Mouse (Mus musculus): ENCODE data around the gene Bicc1. TPM values are rescaled to one million over a fixed set of nuclear protein-coding genes. Genes with fewer than 3 reads are reported as not detected.

Bicc1 gene
- polyA plus RNA-seq, 1 experiment from 2014 or later: 19.1 TPM

- Histone ChIP-seq H3K9me3 (ENCODE audit: control insufficient read depth, low read length) (no peaks in the 10 kb centered on the region), H3K27me3 (ENCODE audit: control insufficient read depth, insufficient read depth, low read depth, low read length) (no peaks in the 10 kb centered on the region), H3K9ac (ENCODE audit: low read length) (no peak overlapping the region), H3K4me1 (replicated peaks; ENCODE audit: control insufficient read depth, insufficient read depth, low read length) (peaks cover 9% of the 10 kb centered on the region), H3K36me3 (ENCODE audit: control insufficient read depth, insufficient read depth, low read length) (no peaks in the 10 kb centered on the region), H3K4me2 (ENCODE audit: low read depth, low read length) (no peak overlapping the region), H3K4me3 (ENCODE audit: low read length) (no peak overlapping the region), H3K27ac (ENCODE audit: low read length) (no peak overlapping the region)
- 78% methylated on average over 4 of the region's 4 CpGs for WGBS
- no peak for ATAC-seq (ENCODE audit: low read depth)
Observed at GRCm38 (mm10) chr10:71188681-71189080, 29.2 kb upstream of the Bicc1 start.

GRCm38 (mm10) chr10:71185059-71185458 is 25.6 kb upstream of the Bicc1 start:
- no peaks in the 10 kb centered on the region for H3K27me3 ChIP-seq (ENCODE audit: control insufficient read depth, insufficient read depth, low read depth, low read length)
- 0 out of 2 replicates have a peak, but pooled peaks cover 1% of the 10 kb centered on the region for H3K9me3 ChIP-seq (ENCODE audit: control insufficient read depth, low read length)
- no peaks in the 10 kb centered on the region for H3K36me3 ChIP-seq (ENCODE audit: control insufficient read depth, insufficient read depth, low read length)
- no peak overlapping the region for H3K4me3 ChIP-seq (ENCODE audit: low read length)
- 68% methylated on average over 7 of the region's 7 CpGs for WGBS
- H3K9ac ChIP-seq (ENCODE audit: low read length): no peak overlapping the region
- no peak overlapping the region for H3K27ac ChIP-seq (ENCODE audit: low read length)
- H3K4me2 ChIP-seq (ENCODE audit: low read depth, low read length): no peak overlapping the region
- ATAC-seq (ENCODE audit: low read depth): no peak
- peaks cover 7% of the 10 kb centered on the region; the same call in 1 of the 2 replicates for H3K4me1 ChIP-seq (replicated peaks; ENCODE audit: control insufficient read depth, insufficient read depth, low read length)

GRCm38 (mm10) chr10:71183339-71184031 is 24.0 kb upstream of the Bicc1 start:
- Histone ChIP-seq H3K36me3 (ENCODE audit: control insufficient read depth, insufficient read depth, low read length) (no peaks in the 10 kb centered on the region), H3K27ac (ENCODE audit: low read length) (no peak overlapping the region), H3K27me3 (ENCODE audit: control insufficient read depth, insufficient read depth, low read depth, low read length) (no peaks in the 10 kb centered on the region), H3K4me1 (replicated peaks; ENCODE audit: control insufficient read depth, insufficient read depth, low read length) (peaks cover 7% of the 10 kb centered on the region; the same call in 1 of the 2 replicates), H3K4me3 (ENCODE audit: low read length) (no peak overlapping the region), H3K9me3 (ENCODE audit: control insufficient read depth, low read length) (0 out of 2 replicates have a peak, but pooled peaks cover 2% of the 10 kb centered on the region), H3K9ac (ENCODE audit: low read length) (no peak overlapping the region), H3K4me2 (ENCODE audit: low read depth, low read length) (no peak overlapping the region)
- peak; percentile 60; the same call in 1 of the 2 replicates for ATAC-seq (ENCODE audit: low read depth)
- WGBS: 12% methylated on average over 7 of the region's 7 CpGs

GRCm38 (mm10) chr10:71181931-71182330 is 22.4 kb upstream of the Bicc1 start:
- no peaks in the 10 kb centered on the region for H3K27me3 ChIP-seq (ENCODE audit: control insufficient read depth, insufficient read depth, low read depth, low read length)

GRCm38 (mm10) chr10:71181091-71181490 is 21.6 kb upstream of the Bicc1 start:
- no peak for ATAC-seq (ENCODE audit: low read depth)
- H3K4me3 ChIP-seq (ENCODE audit: low read length): no peak overlapping the region

More at GRCm38 (mm10) chr10:71181931-71182330, 22.4 kb upstream of the Bicc1 start:
- H3K27ac ChIP-seq (ENCODE audit: low read length): no peak overlapping the region
- 0 out of 2 replicates have a peak, but pooled peaks cover 2% of the 10 kb centered on the region for H3K9me3 ChIP-seq (ENCODE audit: control insufficient read depth, low read length)
- H3K4me1 ChIP-seq (replicated peaks; ENCODE audit: control insufficient read depth, insufficient read depth, low read length): peaks cover 7% of the 10 kb centered on the region; the same call in 1 of the 2 replicates
- no peak for ATAC-seq (ENCODE audit: low read depth)
- H3K4me2 ChIP-seq (ENCODE audit: low read depth, low read length): no peak overlapping the region
- WGBS: 85% methylated on average over 4 of the region's 4 CpGs
- no peaks in the 10 kb centered on the region for H3K36me3 ChIP-seq (ENCODE audit: control insufficient read depth, insufficient read depth, low read length)
- no peak overlapping the region for H3K4me3 ChIP-seq (ENCODE audit: low read length)
- no peak overlapping the region for H3K9ac ChIP-seq (ENCODE audit: low read length)

GRCm38 (mm10) chr10:71180057-71180456 is 20.6 kb upstream of the Bicc1 start:
- no peak overlapping the region for H3K9ac ChIP-seq (ENCODE audit: low read length)
- WGBS: 78% methylated on average over 2 of the region's 2 CpGs
- H3K36me3 ChIP-seq (ENCODE audit: control insufficient read depth, insufficient read depth, low read length): no peaks in the 10 kb centered on the region
- no peak overlapping the region for H3K27ac ChIP-seq (ENCODE audit: low read length)
- no peak overlapping the region for H3K4me3 ChIP-seq (ENCODE audit: low read length)
- ATAC-seq (ENCODE audit: low read depth): no peak
- no peak overlapping the region for H3K4me2 ChIP-seq (ENCODE audit: low read depth, low read length)
- no peaks in the 10 kb centered on the region for H3K27me3 ChIP-seq (ENCODE audit: control insufficient read depth, insufficient read depth, low read depth, low read length)
- peaks cover 7% of the 10 kb centered on the region; the same call in 1 of the 2 replicates for H3K4me1 ChIP-seq (replicated peaks; ENCODE audit: control insufficient read depth, insufficient read depth, low read length)
- 0 out of 2 replicates have a peak, but pooled peaks cover 2% of the 10 kb centered on the region for H3K9me3 ChIP-seq (ENCODE audit: control insufficient read depth, low read length)

More at GRCm38 (mm10) chr10:71181091-71181490, 21.6 kb upstream of the Bicc1 start:
- Histone ChIP-seq H3K36me3 (ENCODE audit: control insufficient read depth, insufficient read depth, low read length) (no peaks in the 10 kb centered on the region), H3K27ac (ENCODE audit: low read length) (no peak overlapping the region), H3K9ac (ENCODE audit: low read length) (no peak overlapping the region), H3K9me3 (ENCODE audit: control insufficient read depth, low read length) (0 out of 2 replicates have a peak, but pooled peaks cover 2% of the 10 kb centered on the region), H3K4me1 (replicated peaks; ENCODE audit: control insufficient read depth, insufficient read depth, low read length) (peaks cover 7% of the 10 kb centered on the region; the same call in 1 of the 2 replicates), H3K4me2 (ENCODE audit: low read depth, low read length) (no peak overlapping the region), H3K27me3 (ENCODE audit: control insufficient read depth, insufficient read depth, low read depth, low read length) (no peaks in the 10 kb centered on the region)
- 70% methylated on average over 2 of the region's 2 CpGs for WGBS

- H3K4me3 ChIP-seq (ENCODE audit: low read length): no peak overlapping the region
- H3K27ac ChIP-seq (ENCODE audit: low read length): no peak overlapping the region
- H3K9ac ChIP-seq (ENCODE audit: low read length): no peak overlapping the region
- ATAC-seq (ENCODE audit: low read depth): no peak
- 73% methylated on average over 7 of the region's 7 CpGs for WGBS
- no peak overlapping the region for H3K4me2 ChIP-seq (ENCODE audit: low read depth, low read length)
- no peaks in the 10 kb centered on the region for H3K36me3 ChIP-seq (ENCODE audit: control insufficient read depth, insufficient read depth, low read length)
- H3K27me3 ChIP-seq (ENCODE audit: control insufficient read depth, insufficient read depth, low read depth, low read length): no peaks in the 10 kb centered on the region
- no peaks in the 10 kb centered on the region for H3K4me1 ChIP-seq (replicated peaks; ENCODE audit: control insufficient read depth, insufficient read depth, low read length)
- peaks cover 4% of the 10 kb centered on the region; the same call in 1 of the 2 replicates for H3K9me3 ChIP-seq (ENCODE audit: control insufficient read depth, low read length)
Observed at GRCm38 (mm10) chr10:71177201-71177600, 17.7 kb upstream of the Bicc1 start.

- Histone ChIP-seq H3K4me3 (ENCODE audit: low read length) (no peak overlapping the region), H3K4me1 (replicated peaks; ENCODE audit: control insufficient read depth, insufficient read depth, low read length) (no peaks in the 10 kb centered on the region), H3K36me3 (ENCODE audit: control insufficient read depth, insufficient read depth, low read length) (no peaks in the 10 kb centered on the region), H3K27ac (ENCODE audit: low read length) (no peak overlapping the region), H3K9me3 (ENCODE audit: control insufficient read depth, low read length) (peaks cover 4% of the 10 kb centered on the region; the same call in 1 of the 2 replicates), H3K4me2 (ENCODE audit: low read depth, low read length) (no peak overlapping the region), H3K27me3 (ENCODE audit: control insufficient read depth, insufficient read depth, low read depth, low read length) (no peaks in the 10 kb centered on the region), H3K9ac (ENCODE audit: low read length) (no peak overlapping the region)
- ATAC-seq (ENCODE audit: low read depth): no peak
- WGBS: 79% methylated on average over 8 of the region's 8 CpGs
Observed at GRCm38 (mm10) chr10:71176341-71176740, 16.8 kb upstream of the Bicc1 start.

GRCm38 (mm10) chr10:71175280-71175679 is 15.8 kb upstream of the Bicc1 start:
- Histone ChIP-seq H3K9ac (ENCODE audit: low read length) (no peak overlapping the region), H3K4me2 (ENCODE audit: low read depth, low read length) (no peak overlapping the region), H3K4me3 (ENCODE audit: low read length) (no peak overlapping the region), H3K36me3 (ENCODE audit: control insufficient read depth, insufficient read depth, low read length) (no peaks in the 10 kb centered on the region), H3K27me3 (ENCODE audit: control insufficient read depth, insufficient read depth, low read depth, low read length) (no peaks in the 10 kb centered on the region), H3K27ac (ENCODE audit: low read length) (no peak overlapping the region), H3K4me1 (replicated peaks; ENCODE audit: control insufficient read depth, insufficient read depth, low read length) (no peaks in the 10 kb centered on the region), H3K9me3 (ENCODE audit: control insufficient read depth, low read length) (peaks cover 4% of the 10 kb centered on the region; the same call in 1 of the 2 replicates)
- no peak for ATAC-seq (ENCODE audit: low read depth)
- 91% methylated on average over 15 of the region's 15 CpGs for WGBS

All from lung, embryonic 16.5 days (tissue).